ENCODE assay signal across 8 mouse cellular contexts in the genomic region with DNA sequence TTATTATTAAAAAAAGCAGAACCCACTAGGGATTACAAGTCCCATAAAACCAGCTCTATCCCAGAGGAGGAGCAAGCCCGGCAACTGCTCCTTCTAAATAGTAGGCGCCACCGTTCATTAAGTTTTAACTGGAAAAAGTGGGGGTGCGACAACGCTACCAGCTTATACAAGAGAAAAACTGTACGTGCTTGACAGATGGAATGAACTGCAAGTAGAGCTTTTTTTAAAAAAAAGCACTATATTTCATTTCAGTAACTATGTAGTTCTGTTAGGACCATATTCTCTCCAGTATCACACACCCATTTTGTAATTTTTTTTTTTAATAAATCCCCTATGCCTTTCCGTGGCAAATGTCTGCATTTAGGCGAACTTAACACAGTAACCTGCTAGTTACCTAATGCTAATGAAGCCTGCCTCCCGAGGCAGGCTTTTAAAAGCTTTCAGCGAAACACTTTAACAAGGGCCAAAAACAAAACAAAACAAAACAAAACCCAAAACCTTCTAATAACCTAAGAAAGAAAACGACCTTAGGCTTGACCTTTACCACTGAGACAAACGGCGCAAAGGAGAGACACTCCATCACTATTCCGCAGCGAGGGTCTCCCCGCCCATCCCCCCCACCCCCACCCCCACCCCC. TPM values are rescaled to one million over a fixed set of nuclear protein-coding genes. Genes with fewer than 3 reads are reported as not detected.
A peak's percentile ranks its signal among the peaks of the same experiment; 100 is the strongest.
DNase-seq lines count a peak whose midpoint lies in the region; ATAC-seq and TF ChIP-seq lines count a peak whose summit lies in the region.

No protein-coding gene starts in this region.

- H3K4me1 ChIP-seq in hindbrain, embryonic 16.5 days (ENCODE audit: control insufficient read depth, insufficient read depth, low read depth, low read length), result peaks cover 26% of the 10 kb centered on the region
- peaks cover 20% of the 10 kb centered on the region for H3K4me1 ChIP-seq in liver, postnatal 0 days (ENCODE audit: insufficient read depth)

- H3K4me3 ChIP-seq in left cerebral cortex, adult 2 months, result peak overlapping the region; percentile 94
- peak overlapping the region; percentile 98 for H3K4me3 ChIP-seq in hindbrain, embryonic 16.5 days (ENCODE audit: low read length)
- peak overlapping the region; percentile 97 for H3K4me3 ChIP-seq in liver, postnatal 0 days (ENCODE audit: low read depth, low read length)

- WGBS in hindbrain, embryonic 16.5 days, result under 1% methylated on average over 16 of the region's 16 CpGs
- 2% methylated on average over 16 of the region's 16 CpGs for WGBS in liver, postnatal 0 days (ENCODE audit: insufficient replicate concordance)

- H3K9ac ChIP-seq in hindbrain, embryonic 16.5 days (ENCODE audit: low read depth, low read length), result peak overlapping the region; percentile 93
- H3K9ac ChIP-seq in liver, postnatal 0 days (replicated peaks), result peak overlapping the region; percentile 99

- H3K9me3 ChIP-seq in hindbrain, embryonic 16.5 days (ENCODE audit: control insufficient read depth, low read length), result no peaks in the 10 kb centered on the region
- H3K9me3 ChIP-seq in liver, postnatal 0 days (ENCODE audit: low read length), result no peaks in the 10 kb centered on the region

- no peak for TF ChIP-seq CTCF in left cerebral cortex, adult 2 months (IDR thresholded peaks at IDR 0.05)
- no peak for TF ChIP-seq CTCF in liver, postnatal 0 days (IDR thresholded peaks at IDR 0.05; ENCODE audit: low read depth)

- H3K4me2 ChIP-seq in hindbrain, embryonic 16.5 days (ENCODE audit: low read length), result peak overlapping the region; percentile 65
- peak overlapping the region; percentile 92 for H3K4me2 ChIP-seq in liver, postnatal 0 days (ENCODE audit: low read depth, low read length)

- H3K27me3 ChIP-seq in hindbrain, embryonic 16.5 days (replicated peaks; ENCODE audit: control insufficient read depth, insufficient read depth, low read length), result no peaks in the 10 kb centered on the region
- H3K27me3 ChIP-seq in liver, postnatal 0 days (ENCODE audit: insufficient read depth, low read length), result no peaks in the 10 kb centered on the region

- no peak overlapping the region for H3K27ac ChIP-seq in left cerebral cortex, adult 2 months
- peak overlapping the region; percentile 92; the same call in 1 of the 2 replicates for H3K27ac ChIP-seq in hindbrain, embryonic 16.5 days (ENCODE audit: low read depth, low read length)
- H3K27ac ChIP-seq in liver, postnatal 0 days (ENCODE audit: low read depth), result peak overlapping the region; percentile 95

- ATAC-seq in hindbrain, embryonic 16.5 days, result no peak
- no peak for ATAC-seq in liver, postnatal 0 days

- no peak for TF ChIP-seq EP300 in liver, postnatal 0 days (IDR thresholded peaks at IDR 0.05; ENCODE audit: low read depth)

- peak in 1 of 2 experiments; percentile 9 for DNase-seq in left cerebral cortex, adult 2 months (ENCODE audit: extremely low spot score in 1 of 2, low spot score in 2 of 2)
- DNase-seq in left cerebral cortex, adult 8-10 months (ENCODE audit: low spot score in 2 of 2), result no peak
- DNase-seq in brain, adult 2 months (ENCODE audit: low read depth, low spot score), result peak; percentile 63
- DNase-seq in liver, postnatal 0 days, result no peak
- no peak for DNase-seq in T-cell, adult 2 months (ENCODE audit: low spot score)
- no peak for DNase-seq in urinary bladder, postnatal 25 days (ENCODE audit: low spot score)
- DNase-seq in ovary, postnatal 10 days (ENCODE audit: low spot score), result no peak

- intact Hi-C loops in left cerebral cortex, adult 2 months (cut with DNase I), result loop anchor here (2.0 kb wide), 2 partner anchors 135 to 167 kb away; no protein-coding TSS in a partner anchor

- no peaks in the 10 kb centered on the region for H3K36me3 ChIP-seq in hindbrain, embryonic 16.5 days (ENCODE audit: control insufficient read depth, insufficient read depth, low read length)
- no peaks in the 10 kb centered on the region for H3K36me3 ChIP-seq in liver, postnatal 0 days (replicated peaks; ENCODE audit: insufficient read depth, low read length)

RNA-seq across cellular contexts. Expression of a gene that starts 1.0 kb away (rescaled TPM):
- 10 to 100 TPM; 62.9 to 66.8 TPM for total RNA-seq in left cerebral cortex, adult 2 months (2021)
- 10 to 100 TPM; 50.3 to 61.0 (median 54.9) TPM for total RNA-seq in left cerebral cortex, adult 8-10 months (2022)
- polyA plus RNA-seq in hindbrain, embryonic 16.5 days (2015; fragmentation: Nextera tagmentation; extraction: Ambion mirVana), result 25.8 and 39.3 TPM in 2 replicates
- polyA plus RNA-seq in liver, postnatal 0 days (2015; fragmentation: Nextera tagmentation; extraction: Ambion mirVana), result 17.2 and 21.9 TPM in 2 replicates

RNA-seq across cellular contexts. Expression of a gene that starts 45.5 kb away (rescaled TPM):
- total RNA-seq in left cerebral cortex, adult 2 months (2021), result 1 to 10 TPM; 1.2 to 1.5 TPM
- 1 to 10 TPM; 1.2 to 5.0 (median 2.2) TPM for total RNA-seq in left cerebral cortex, adult 8-10 months (2022)
- polyA plus RNA-seq in hindbrain, embryonic 16.5 days (2015; fragmentation: Nextera tagmentation; extraction: Ambion mirVana), result 0.76 and 8.8 TPM in 2 replicates
- polyA plus RNA-seq in liver, postnatal 0 days (2015; fragmentation: Nextera tagmentation; extraction: Ambion mirVana), result 1.7 and 10.1 TPM in 2 replicates
